Mouse (Mus musculus): ENCODE results near the gene Klk12. TPM values are rescaled to one million over a fixed set of nuclear protein-coding genes. Genes with fewer than 3 reads are reported as not detected.
A peak's percentile ranks its signal among the peaks of the same experiment; 100 is the strongest.

Gene Klk12
- total RNA-seq (2015): not detected in 2 replicates
- total RNA-seq (2017): not detected in 2 replicates

GRCm38 (mm10) chr7:43768597-43768996 lies at the start of gene Klk12:
Klk12 (plus strand) TSS chr7:43768897.
- no peak for ATAC-seq (ENCODE audit: poor library complexity, severe bottlenecking)

GRCm38 (mm10) chr7:43747788-43748187 lies 20.9 kb upstream of the Klk12 start:
- ATAC-seq (ENCODE audit: poor library complexity, severe bottlenecking): peak; percentile 97

- ATAC-seq (ENCODE audit: poor library complexity, severe bottlenecking): no peak
Observed at GRCm38 (mm10) chr7:43752806-43753205, 15.9 kb upstream of the Klk12 start.

- no peak for ATAC-seq (ENCODE audit: poor library complexity, severe bottlenecking)
Observed at GRCm38 (mm10) chr7:43766484-43766883, 2.2 kb upstream of the Klk12 start.

GRCm38 (mm10) chr7:43769636-43770035 lies 939 bp downstream of the Klk12 start:
- ATAC-seq (ENCODE audit: poor library complexity, severe bottlenecking): no peak

- ATAC-seq (ENCODE audit: poor library complexity, severe bottlenecking): no peak
Observed at GRCm38 (mm10) chr7:43770701-43771100, 2.0 kb downstream of the Klk12 start.

GRCm38 (mm10) chr7:43771916-43772315 lies 3.2 kb downstream of the Klk12 start:
- ATAC-seq (ENCODE audit: poor library complexity, severe bottlenecking): no peak

- ATAC-seq (ENCODE audit: poor library complexity, severe bottlenecking): no peak
Observed at GRCm38 (mm10) chr7:43772901-43773300, 4.2 kb downstream of the Klk12 start.

- ATAC-seq (ENCODE audit: poor library complexity, severe bottlenecking): no peak
Observed at GRCm38 (mm10) chr7:43774364-43774763, 5.7 kb downstream of the Klk12 start, which contains the start of gene Klk11. Klk11 (plus strand) TSS chr7:43774604.

- ATAC-seq (ENCODE audit: poor library complexity, severe bottlenecking): no peak
Observed at GRCm38 (mm10) chr7:43774802-43775201, 6.1 kb downstream of the Klk12 start.

- ATAC-seq (ENCODE audit: poor library complexity, severe bottlenecking): no peak
Observed at GRCm38 (mm10) chr7:43775311-43776057, 6.8 kb downstream of the Klk12 start.

- no peak for ATAC-seq (ENCODE audit: poor library complexity, severe bottlenecking)
Observed at GRCm38 (mm10) chr7:43776506-43776905, 7.8 kb downstream of the Klk12 start.

GRCm38 (mm10) chr7:43777423-43777822 lies 8.7 kb downstream of the Klk12 start:
- no peak for ATAC-seq (ENCODE audit: poor library complexity, severe bottlenecking)

- no peak for ATAC-seq (ENCODE audit: poor library complexity, severe bottlenecking)
Observed at GRCm38 (mm10) chr7:43778176-43778970, 9.7 kb downstream of the Klk12 start.

GRCm38 (mm10) chr7:43780241-43780640 lies 11.5 kb downstream of the Klk12 start:
- ATAC-seq (ENCODE audit: poor library complexity, severe bottlenecking): no peak

GRCm38 (mm10) chr7:43780746-43781145 lies 12.0 kb downstream of the Klk12 start, which contains the start of gene Klk10:
Klk10 (plus strand) TSS chr7:43781035.
- ATAC-seq (ENCODE audit: poor library complexity, severe bottlenecking): no peak

GRCm38 (mm10) chr7:43781541-43781940 lies 12.8 kb downstream of the Klk12 start:
- ATAC-seq (ENCODE audit: poor library complexity, severe bottlenecking): no peak

GRCm38 (mm10) chr7:43782275-43783265 lies 13.9 kb downstream of the Klk12 start:
- ATAC-seq (ENCODE audit: poor library complexity, severe bottlenecking): peak; percentile 96

- no peak for ATAC-seq (ENCODE audit: poor library complexity, severe bottlenecking)
Observed at GRCm38 (mm10) chr7:43785286-43785685, 16.6 kb downstream of the Klk12 start.

GRCm38 (mm10) chr7:43788096-43788495 lies 19.4 kb downstream of the Klk12 start:
- ATAC-seq (ENCODE audit: poor library complexity, severe bottlenecking): no peak

GRCm38 (mm10) chr7:43789295-43789694 lies 20.6 kb downstream of the Klk12 start:
- no peak for ATAC-seq (ENCODE audit: poor library complexity, severe bottlenecking)

All from megakaryocyte, adult 5-6 weeks (primary cell).